Mouse (Mus musculus) spleen, adult 2 months (tissue): Measurements from ENCODE around the gene Mlxipl. TPM values are rescaled to one million over a fixed set of nuclear protein-coding genes. Genes with fewer than 3 reads are reported as not detected.
A peak's percentile ranks its signal among the peaks of the same experiment; 100 is the strongest.

Source experiments
- DNase-seq, 2 experiments: peaks; one replicate each; pipeline versions ENCODE4 v3.0.0 to v3.0.0-alpha.2; 2012 to 2021; ENCODE audit warnings: low spot score in 2 of 2, low read depth in 1 of 2
- H3K27ac ChIP-seq: fragments of 200-500 bp; 2 replicates; pipeline ENCODE4 v1.5.1; 2012; ENCODE audit warnings: low read length, inconsistent platforms; ENCODE audit not compliant: insufficient read depth
- H3K27me3 ChIP-seq: fragments of 200-500 bp; 2 replicates; pipeline ENCODE4 v1.6.1; 2012; ENCODE audit warnings: mild to moderate bottlenecking, moderate library complexity, low read length, inconsistent platforms; ENCODE audit not compliant: control insufficient read depth, insufficient read depth
- H3K36me3 ChIP-seq: fragments of 200-500 bp; 2 replicates; pipeline ENCODE4 v1.6.1; 2012; ENCODE audit warnings: mild to moderate bottlenecking, low read length, inconsistent platforms; ENCODE audit not compliant: control insufficient read depth, insufficient read depth
- H3K4me1 ChIP-seq: fragments of 200-500 bp; 2 replicates; pipeline ENCODE4 v1.6.1; 2011; ENCODE audit warnings: inconsistent platforms; ENCODE audit not compliant: control insufficient read depth, insufficient read depth, insufficient read length
- H3K4me3 ChIP-seq: fragments of 200-500 bp; 2 replicates; pipeline ENCODE4 v1.5.1; 2011; ENCODE audit warnings: mild to moderate bottlenecking, inconsistent platforms; ENCODE audit not compliant: insufficient read depth, insufficient read length; ENCODE audit errors: extremely low read depth
- CTCF ChIP-seq: fragments of 200-500 bp; IDR thresholded peaks from 2 replicates; pipeline ENCODE4 v1.5.1; 2011; ENCODE audit warnings: mild to moderate bottlenecking, inconsistent platforms; ENCODE audit not compliant: insufficient read depth, insufficient read length, insufficient replicate concordance; ENCODE audit errors: extremely low read depth
- POLR2A ChIP-seq: fragments of 200-500 bp; IDR thresholded peaks from 2 replicates; pipeline ENCODE4 v1.6.1; 2011; ENCODE audit warnings: low read depth, low read length, inconsistent platforms
- WGBS: fragments of 180-500 bp; shearing (Covaris S2); methylation state at CpG from one replicate; pipeline ENCODE4 v1.1.7; 2018; 5-methylcytosine and 5-hydroxymethylcytosine counted together
- polyA plus RNA-seq: library from polyadenylated mRNA; depleted of rRNA; stranded (reverse); fragments of >200 nt; gene quantifications from 2 replicates; pipeline ENCODE4 v1.2.3, GENCODE M21; 2012; rRNA removed

Gene Mlxipl
- polyA plus RNA-seq, 1 experiment: 1.2 TPM

DNA sequence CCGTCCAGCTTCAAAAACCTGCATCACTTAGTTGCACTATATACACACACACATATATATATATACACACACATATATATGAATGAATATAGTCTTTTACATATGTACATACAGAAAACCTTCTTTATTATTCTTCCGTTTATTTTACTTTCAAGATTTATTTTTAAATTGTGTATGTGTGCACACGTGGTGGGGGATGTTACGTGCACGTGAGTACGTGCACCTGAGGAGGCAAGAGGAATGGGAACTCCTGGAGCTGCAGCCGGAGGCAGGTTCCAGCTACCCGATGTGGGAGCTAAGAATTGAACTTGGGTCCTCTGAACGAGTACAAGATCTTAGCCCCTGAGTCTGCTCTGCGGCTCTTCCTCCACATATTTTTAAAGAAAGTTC, 96.5 kb downstream of the Mlxipl start:
- H3K27me3 ChIP-seq: no peaks in the 10 kb centered on the region
- H3K4me1 ChIP-seq: peaks cover 9% of the 10 kb centered on the region
- peak overlapping the region; percentile 98 for H3K27ac ChIP-seq
- H3K4me3 ChIP-seq: peak overlapping the region; percentile 80; the same call in 1 of the 2 replicates
- TF ChIP-seq CTCF: no peak
- TF ChIP-seq POLR2A: no peak
- DNase-seq: no peak
- 15% methylated on average over 10 of the region's 10 CpGs for WGBS
- H3K36me3 ChIP-seq: peaks cover 6% of the 10 kb centered on the region

GRCm38 (mm10) chr5:135186621-135187348, 97.1 kb downstream of the Mlxipl start, which contains the start of gene Baz1b:
Baz1b (plus strand) TSS chr5:135187264.
- Histone ChIP-seq H3K27me3 (no peaks in the 10 kb centered on the region), H3K27ac (peak within 1 kb of the TSS; percentile 98), H3K36me3 (peaks cover 2% of the 10 kb centered on the region; the same call in 1 of the 2 replicates), H3K4me3 (peak within 1 kb of the TSS; percentile 95), H3K4me1 (peaks cover 9% of the 10 kb centered on the region)
- DNase-seq: peak; percentile 96 to 98
- under 1% methylated on average over 57 of the region's 57 CpGs for WGBS
- TF ChIP-seq CTCF (no peak), POLR2A (peak; percentile 32)

DNA sequence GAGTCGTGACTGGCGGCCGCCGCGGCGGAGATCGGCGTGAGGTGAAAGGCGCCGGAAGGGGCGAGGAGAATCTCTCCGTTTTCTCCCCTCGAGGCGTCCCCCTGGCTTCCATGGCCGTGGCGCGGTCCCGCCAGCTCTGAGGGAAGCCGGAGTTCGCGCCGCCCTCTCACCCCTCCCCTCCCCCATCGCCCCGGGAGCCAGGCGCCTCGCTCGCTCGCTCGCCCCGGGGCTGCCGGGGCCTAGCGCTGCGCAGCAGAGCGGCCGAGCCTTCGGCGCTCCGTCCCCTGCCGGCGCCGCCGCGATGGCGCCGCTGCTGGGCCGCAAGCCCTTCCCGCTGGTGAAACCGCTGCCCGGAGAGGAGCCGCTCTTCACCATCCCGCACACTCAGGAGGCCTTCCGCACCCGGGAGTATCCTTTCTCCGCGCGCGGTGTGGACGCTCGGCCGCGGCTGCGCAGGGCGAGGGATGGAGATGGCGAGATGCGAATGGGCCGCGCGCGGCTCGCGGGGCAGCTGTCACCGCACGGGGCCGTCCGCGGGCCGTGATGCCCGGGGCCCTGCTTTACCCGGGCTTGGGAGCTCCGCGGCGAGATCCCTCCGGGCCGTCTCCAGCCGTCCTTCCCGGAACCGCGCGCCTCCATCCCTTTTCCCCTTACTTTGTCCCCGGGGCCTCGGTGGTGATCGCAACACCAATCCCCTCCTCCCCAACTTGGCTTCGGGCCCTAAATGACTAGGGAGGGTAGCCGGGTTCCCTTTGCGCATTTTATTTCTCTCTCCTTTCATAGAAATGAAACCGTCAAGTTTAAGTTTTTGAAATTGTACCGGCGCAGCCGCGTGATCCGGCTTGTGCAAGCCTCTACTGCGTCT, 97.9 kb downstream of the Mlxipl start:
- no peaks in the 10 kb centered on the region for H3K36me3 ChIP-seq
- H3K27me3 ChIP-seq: no peaks in the 10 kb centered on the region
- DNase-seq: peak in 1 of 2 experiments; percentile 23
- H3K27ac ChIP-seq: peak overlapping the region; percentile 96
- under 1% methylated on average over 92 of the region's 102 CpGs for WGBS
- TF ChIP-seq POLR2A: no peak
- no peak for TF ChIP-seq CTCF
- peaks cover 9% of the 10 kb centered on the region for H3K4me1 ChIP-seq
- H3K4me3 ChIP-seq: peak overlapping the region; percentile 95

Other genes with a start within 250 kb of the Mlxipl start
- 0.14 TPM in 1 of 2 replicates, not detected in the other for gene Tmem270, start 183.2 kb upstream of the Mlxipl start, polyA plus RNA-seq
- gene Cldn13, start 174.4 kb upstream of the Mlxipl start, polyA plus RNA-seq: 32.3 and 35.1 TPM in 2 replicates
- gene Mettl27, start 157.5 kb upstream of the Mlxipl start, polyA plus RNA-seq: 9.8 and 11.3 TPM in 2 replicates
- gene Cldn4, start 143.0 kb upstream of the Mlxipl start, polyA plus RNA-seq: 0.38 and 0.44 TPM in 2 replicates
- gene Cldn3, start 103.7 kb upstream of the Mlxipl start, polyA plus RNA-seq: 3.1 and 5.0 TPM in 2 replicates
- gene Abhd11, start 80.7 kb upstream of the Mlxipl start, polyA plus RNA-seq: 43.6 and 53.7 TPM in 2 replicates
- gene Stx1a, start 66.4 kb upstream of the Mlxipl start, polyA plus RNA-seq: 8.5 and 9.0 TPM in 2 replicates
- gene Dnajc30, start 25.7 kb upstream of the Mlxipl start, polyA plus RNA-seq: 15.5 and 23.5 TPM in 2 replicates
- gene Bud23, start 24.9 kb upstream of the Mlxipl start, polyA plus RNA-seq: 47.5 and 67.3 TPM in 2 replicates
- gene Vps37d, start 11.6 kb upstream of the Mlxipl start, polyA plus RNA-seq: 0.78 and 1.4 TPM in 2 replicates
- 6.1 and 7.2 TPM in 2 replicates for gene Tbl2, start 59.8 kb downstream of the Mlxipl start, polyA plus RNA-seq
- 34.3 and 37.3 TPM in 2 replicates for gene Bcl7b, start 78.4 kb downstream of the Mlxipl start, polyA plus RNA-seq
- 21.9 and 22.6 TPM in 2 replicates for gene Baz1b, start 97.4 kb downstream of the Mlxipl start, polyA plus RNA-seq
- 0.55 and 0.67 TPM in 2 replicates for gene Fzd9, start 161.3 kb downstream of the Mlxipl start, polyA plus RNA-seq